Mouse (Mus musculus): ENCODE data around the gene Slc6a16.

The Slc6a16 gene

GRCm38 (mm10) chr7:45216442-45217183, 24.3 kb upstream of the Slc6a16 start:
- DNase-seq (ENCODE audit: low spot score in 2 of 2), result peak; percentile 48 to 61

GRCm38 (mm10) chr7:45221680-45222079, 19.2 kb upstream of the Slc6a16 start:
- no peak for DNase-seq (ENCODE audit: low spot score in 2 of 2)

DNA sequence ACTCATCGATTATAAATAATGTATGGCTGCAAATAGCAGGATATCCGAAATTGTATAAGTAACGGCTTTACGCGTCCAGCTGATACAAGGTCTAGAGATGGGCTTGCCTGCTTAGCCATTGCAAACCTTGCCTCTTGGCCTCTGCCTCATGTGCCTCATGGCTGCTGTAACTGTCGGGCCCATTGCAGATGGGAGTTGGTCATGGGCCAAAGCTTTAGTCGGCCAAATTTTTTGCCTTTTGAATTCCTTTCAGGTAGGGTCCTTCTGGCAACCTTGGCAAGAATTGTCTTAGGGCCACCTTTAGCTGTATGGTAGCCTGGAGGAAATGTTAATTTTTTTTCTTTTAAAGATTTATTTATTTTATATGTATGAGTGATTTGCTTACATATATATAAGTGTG, 16.1 kb upstream of the Slc6a16 start:
- DNase-seq (ENCODE audit: low spot score in 2 of 2), result no peak

DNA sequence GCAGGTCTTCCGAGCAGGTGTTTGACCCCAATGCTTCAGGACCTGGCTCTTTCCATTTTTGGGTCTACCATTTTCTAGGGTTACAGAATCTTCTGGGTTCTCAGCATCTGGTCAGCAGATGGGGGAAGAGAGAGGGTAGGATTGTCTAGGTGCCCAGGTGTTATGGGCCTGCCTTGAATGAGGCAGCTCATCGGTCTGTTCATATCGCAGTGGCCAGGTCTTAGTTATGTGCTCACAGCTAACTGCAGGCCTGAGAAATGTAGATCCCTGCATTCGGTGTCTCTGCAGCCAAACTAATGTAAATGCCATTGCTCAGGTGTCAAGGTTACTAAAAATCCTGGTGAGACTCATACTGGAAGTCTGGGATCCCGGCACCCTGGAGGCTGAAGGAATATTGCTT, 14.5 kb upstream of the Slc6a16 start:
- DNase-seq (ENCODE audit: low spot score in 2 of 2), result no peak

DNA sequence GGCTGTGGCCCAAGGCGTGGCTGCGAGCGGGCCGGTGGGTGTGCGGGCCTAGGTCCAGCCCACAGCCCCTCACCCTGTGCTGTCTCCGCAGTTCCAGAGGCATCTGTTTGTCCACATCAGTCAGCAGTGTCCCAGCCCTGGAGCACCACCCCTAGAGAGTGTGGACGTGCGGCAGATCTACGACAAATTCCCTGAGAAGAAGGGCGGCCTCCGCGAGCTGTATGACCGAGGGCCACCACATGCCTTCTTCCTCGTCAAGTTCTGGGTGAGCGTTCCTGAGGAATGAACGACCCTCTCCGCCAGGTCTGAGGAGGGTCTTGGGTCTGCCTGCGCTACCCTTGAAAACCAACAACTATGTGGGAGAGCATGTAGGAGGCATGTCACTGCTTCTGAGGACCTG, 12.3 kb upstream of the Slc6a16 start:
- no peak for DNase-seq (ENCODE audit: low spot score in 2 of 2)

DNA sequence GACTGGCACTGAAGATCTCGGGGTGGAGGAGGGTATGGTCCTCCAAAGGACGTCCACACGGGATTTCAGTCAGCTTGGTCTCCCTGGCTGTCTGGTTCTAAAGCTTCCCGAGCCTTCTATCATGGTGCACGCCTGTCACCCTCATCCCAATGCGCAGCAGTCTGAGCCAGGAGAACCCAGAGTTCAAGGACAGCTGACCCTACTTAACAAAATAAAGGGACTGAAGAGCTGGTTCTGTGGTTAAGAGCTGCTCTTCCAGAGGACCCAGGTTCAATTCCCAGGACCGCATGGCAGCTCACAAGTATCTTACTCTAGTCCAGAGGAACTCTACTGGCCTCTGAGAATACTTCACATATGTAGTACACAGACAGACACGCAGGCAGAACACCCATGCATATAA, 11.8 kb upstream of the Slc6a16 start:
- DNase-seq (ENCODE audit: low spot score in 2 of 2), result no peak

DNA sequence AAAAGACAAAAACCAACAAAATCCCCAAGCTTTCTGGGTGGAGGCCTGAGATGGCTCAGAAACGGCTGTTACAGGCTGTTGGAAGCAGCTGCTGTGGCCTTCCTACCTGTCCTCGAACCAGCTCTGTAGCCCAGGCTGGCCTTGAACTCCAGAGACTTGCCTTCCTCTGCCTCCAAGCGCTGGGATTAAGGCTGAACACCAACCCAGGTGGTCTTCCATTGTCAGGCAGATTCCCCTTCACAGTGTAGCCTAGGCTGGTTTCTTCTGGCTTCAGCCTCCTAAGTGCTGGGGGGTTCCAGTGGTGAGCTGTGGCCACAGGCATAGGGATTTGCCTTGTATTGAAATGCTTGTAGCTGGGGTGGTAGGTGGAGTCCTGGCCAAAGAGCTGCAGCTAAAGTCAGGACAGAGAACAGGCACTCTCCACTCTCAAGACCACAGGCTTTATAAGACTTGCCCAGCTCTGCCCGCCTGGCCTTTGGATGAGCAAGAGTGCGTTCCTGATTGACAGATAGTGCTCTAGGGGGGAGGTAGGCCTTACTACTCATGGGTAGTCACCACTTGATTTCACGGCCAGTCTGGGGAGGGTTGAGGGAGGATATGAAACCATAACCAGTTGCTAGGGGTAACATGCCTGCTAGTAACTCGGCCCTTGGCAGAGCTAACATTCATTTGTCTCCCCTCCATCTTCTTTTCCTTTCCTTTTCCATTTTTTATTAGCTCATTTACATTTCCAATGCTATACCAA, 11.3 kb upstream of the Slc6a16 start:
- no peak for DNase-seq (ENCODE audit: low spot score in 2 of 2)

- no peak for DNase-seq (ENCODE audit: low spot score in 2 of 2)
Observed at GRCm38 (mm10) chr7:45231192-45231591, 9.7 kb upstream of the Slc6a16 start.

- no peak for DNase-seq (ENCODE audit: low spot score in 2 of 2)
Observed at GRCm38 (mm10) chr7:45231941-45232340, 8.9 kb upstream of the Slc6a16 start.

- DNase-seq (ENCODE audit: low spot score in 2 of 2), result no peak
Observed at GRCm38 (mm10) chr7:45232716-45233465, 8.0 kb upstream of the Slc6a16 start.

GRCm38 (mm10) chr7:45233580-45234332, 7.1 kb upstream of the Slc6a16 start:
- no peak for DNase-seq (ENCODE audit: low spot score in 2 of 2)

- no peak for DNase-seq (ENCODE audit: low spot score in 2 of 2)
Observed at GRCm38 (mm10) chr7:45234333-45234841, 6.5 kb upstream of the Slc6a16 start.

DNA sequence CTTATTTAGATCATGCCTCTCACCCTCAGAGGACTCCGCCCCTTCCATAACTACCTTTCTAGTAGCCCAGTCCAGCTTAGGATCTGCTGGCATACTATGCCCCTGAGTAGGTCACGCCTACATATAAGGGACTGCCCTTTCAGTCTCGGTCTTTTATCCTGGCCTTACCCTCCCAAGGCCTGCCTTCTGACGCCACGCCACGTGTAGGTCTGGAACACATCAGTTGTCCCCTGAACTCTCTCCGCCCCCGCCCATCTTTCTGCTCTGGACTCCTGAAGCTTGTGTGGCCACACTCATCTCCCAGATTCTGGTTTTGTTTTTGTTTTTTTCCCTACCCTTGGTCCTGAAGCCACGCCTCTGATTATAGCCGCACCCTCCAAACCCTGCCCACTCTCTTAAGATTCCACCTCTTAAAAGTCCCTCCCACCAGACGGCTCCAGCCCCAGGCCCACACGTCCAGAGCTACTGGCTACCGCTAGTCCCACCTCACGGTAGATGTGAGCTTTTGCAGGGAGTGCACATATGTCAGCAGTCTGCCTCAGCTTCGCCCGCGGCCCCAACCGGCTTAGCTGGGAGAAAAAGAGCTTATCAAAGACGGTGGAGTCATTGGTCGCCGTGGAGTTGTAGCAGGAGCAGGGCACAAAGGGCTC, 5.8 kb upstream of the Slc6a16 start:
- DNase-seq (ENCODE audit: low spot score in 2 of 2), result peak; percentile 62 to 63

- DNase-seq (ENCODE audit: low spot score in 2 of 2), result no peak
Observed at GRCm38 (mm10) chr7:45235656-45236180, 5.2 kb upstream of the Slc6a16 start.

DNA sequence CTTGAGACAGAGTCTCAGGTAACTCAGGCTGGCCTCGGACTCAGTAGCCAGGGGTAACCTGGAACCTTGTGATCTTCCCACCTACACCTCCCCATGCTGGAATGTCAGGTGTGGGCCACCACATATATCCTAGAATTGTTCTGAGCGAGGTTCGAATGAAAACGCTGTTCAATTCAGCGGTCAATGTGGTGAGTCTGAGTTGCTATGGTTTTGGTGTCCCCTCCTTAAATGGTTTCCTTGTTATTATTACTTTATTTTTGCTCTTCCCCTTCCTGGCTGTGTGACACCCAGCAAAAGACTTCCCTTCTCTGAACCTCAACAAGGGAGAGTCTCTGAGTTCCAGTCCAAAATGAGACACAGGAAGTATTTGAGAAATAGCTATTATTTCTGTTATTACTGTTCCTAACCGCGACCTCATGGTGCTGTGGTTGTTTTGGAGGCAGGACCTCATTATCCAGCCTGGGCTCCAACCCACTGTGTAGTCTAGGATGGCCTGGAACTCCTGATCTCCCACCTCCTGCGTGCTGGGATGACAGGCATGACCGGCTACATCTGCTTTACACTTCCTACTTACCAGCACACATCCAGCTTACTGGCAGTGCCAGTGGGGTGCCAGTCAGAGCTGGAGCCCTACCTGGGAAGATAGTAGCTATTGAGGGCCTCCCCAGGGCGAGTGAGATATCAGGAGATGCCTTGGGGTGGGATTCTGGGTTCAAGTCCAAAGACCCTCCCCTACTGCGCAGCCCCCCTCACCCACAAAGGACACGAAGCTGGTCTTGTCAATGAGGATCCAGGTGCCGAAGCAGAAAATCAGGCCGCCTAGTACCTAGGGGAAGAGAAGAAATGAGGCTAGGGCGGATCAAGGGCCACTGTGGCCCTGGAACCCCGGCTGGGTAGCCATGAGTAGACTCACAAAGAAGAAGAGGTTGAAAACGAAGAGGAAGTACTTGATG, 2.9 kb upstream of the Slc6a16 start:
- DNase-seq (ENCODE audit: low spot score in 2 of 2), result no peak

GRCm38 (mm10) chr7:45238723-45239496, 2.0 kb upstream of the Slc6a16 start, which contains the start of gene Cd37:
Cd37 (minus strand) TSS chr7:45239115.
- DNase-seq (ENCODE audit: low spot score in 2 of 2), result no peak

- DNase-seq (ENCODE audit: low spot score in 2 of 2), result no peak
Observed at GRCm38 (mm10) chr7:45240109-45240508, 776 bp upstream of the Slc6a16 start.

DNA sequence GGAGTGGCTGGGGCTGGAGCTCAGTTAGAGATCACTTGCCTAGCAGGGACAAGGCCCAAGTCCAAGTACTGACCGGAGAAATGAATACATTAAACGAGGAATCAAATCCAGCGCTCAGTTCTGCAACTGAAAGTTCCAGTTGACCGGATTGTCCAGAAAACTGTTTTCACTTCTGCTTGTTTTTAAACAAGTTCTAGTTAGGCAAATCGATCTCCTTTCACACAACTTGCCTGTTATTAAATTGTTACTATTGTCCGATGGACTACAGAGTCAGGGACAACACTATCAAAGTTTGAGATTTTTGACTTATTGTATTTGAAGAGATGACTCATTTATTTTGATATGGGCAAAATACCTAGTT, 484 bp downstream of the Slc6a16 start:
- DNase-seq (ENCODE audit: low spot score in 2 of 2), result no peak

DNA sequence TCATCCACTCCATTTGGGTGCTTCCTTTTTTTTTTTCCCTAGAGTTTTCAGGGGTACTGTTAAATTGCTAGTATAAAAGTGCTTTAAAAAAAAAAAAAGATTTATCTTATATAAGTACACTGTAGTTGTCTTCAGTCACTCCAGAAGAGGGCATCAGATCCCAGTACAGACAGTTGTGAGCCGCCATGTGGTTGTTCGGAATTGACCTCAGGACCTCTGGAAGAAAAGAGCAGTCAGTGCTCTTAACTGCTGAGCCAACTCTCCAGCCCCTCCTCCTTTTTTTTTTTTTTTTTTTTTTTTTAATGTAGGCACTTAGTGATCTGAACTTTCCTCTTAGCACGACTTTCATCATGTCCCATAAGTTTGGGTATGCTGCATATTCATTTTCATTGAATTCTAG, 6.8 kb downstream of the Slc6a16 start:
- DNase-seq (ENCODE audit: low spot score in 2 of 2), result no peak

All from heart, adult 9 months (tissue).